Mouse (Mus musculus): ENCODE measurements around the gene Mbtps1.

The Mbtps1 gene

DNA sequence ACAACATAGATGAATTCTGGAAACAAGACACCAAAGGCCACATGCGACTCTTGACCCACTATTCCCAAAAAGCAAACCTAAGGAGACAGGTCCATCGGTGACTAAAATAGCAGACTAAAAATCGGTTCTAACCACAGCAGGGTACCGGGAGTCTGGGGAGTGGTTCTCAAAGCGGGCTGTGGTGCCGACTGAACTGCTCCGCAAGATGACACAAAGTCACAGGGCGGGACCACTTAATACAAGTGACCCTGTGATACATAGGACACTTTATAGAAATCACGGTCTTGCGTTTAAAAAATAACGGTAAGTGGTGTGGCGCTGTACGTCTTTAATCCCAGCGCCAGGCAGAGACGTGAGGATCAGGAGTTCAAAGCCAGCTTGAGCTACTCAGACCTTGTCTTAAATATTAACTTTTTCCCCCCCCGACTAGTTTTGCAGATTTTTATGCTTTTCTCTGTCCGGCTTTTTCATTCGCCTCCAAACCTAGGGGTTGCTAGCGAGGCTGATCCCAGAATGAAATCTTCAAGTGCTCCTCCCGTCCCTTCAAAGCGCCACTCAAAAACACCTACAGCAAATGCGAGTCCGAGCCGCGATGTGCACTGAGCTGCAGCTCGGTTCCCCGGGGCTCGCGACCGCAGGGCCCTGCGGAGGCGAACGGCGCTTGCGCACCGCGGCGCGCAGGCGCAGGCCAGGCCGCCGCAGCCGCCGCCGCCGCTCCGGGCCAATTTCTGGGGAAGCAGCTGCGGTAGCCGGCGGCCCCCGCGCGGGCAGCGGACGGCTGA is 523 bp downstream of the Mbtps1 start:
- no peak for DNase-seq

DNA sequence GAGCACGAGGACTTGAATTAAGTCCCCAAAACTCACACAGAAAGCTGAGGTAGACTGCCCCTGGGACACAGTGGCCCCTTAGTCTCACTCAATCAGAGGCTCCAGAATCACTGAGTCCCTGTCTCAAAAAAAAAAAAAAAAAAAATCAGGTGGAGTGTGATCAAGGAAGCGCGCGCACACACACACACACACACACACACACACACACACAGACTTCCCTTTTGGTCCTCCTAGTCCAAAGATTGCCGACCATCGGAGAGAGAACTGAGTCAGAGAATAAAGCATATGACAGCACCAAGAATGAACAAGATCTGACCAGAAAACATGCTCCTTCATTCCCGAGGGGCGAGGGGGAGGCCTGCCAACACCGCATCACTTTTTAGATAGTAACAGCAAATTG is 1.4 kb downstream of the Mbtps1 start:
- DNase-seq, result no peak

DNA sequence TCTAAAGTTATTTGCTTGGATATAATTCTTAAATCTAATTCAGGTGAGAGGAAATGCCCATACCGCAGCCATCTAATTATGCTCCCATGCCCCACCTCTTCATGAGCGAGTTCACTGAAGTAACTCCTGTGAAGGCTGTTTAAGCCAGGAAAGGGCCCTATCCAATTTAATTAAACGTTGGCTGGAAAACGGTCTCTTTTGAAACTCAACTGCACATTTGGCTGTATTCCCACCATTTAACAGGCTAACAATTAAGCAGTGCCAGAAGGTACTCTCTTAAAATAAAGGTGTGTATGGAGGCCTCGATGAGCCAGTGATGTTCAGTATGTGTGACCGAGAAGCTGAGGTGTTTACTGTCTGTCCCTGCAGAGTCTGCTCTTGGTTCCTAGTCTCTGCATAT is 2.7 kb downstream of the Mbtps1 start:
- no peak for DNase-seq

DNA sequence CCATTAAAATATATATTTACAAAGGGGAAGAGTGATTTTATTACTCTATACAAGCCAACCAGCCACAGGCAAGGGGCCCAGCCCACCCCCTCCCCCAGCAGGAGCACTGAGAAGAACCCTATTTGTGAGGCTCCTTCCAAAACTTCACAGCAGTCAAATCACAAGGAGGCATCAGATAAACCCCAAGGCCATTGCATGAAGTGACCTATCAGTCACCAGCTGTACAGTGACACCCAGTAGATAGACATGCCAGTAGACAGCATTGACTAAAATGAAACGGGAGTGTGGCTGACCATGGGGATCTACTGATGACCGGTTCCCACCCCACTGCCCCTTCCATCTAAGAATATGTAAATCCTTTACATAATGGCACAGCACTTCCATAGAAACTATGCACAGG is 5.6 kb downstream of the Mbtps1 start:
- DNase-seq, result no peak

DNA sequence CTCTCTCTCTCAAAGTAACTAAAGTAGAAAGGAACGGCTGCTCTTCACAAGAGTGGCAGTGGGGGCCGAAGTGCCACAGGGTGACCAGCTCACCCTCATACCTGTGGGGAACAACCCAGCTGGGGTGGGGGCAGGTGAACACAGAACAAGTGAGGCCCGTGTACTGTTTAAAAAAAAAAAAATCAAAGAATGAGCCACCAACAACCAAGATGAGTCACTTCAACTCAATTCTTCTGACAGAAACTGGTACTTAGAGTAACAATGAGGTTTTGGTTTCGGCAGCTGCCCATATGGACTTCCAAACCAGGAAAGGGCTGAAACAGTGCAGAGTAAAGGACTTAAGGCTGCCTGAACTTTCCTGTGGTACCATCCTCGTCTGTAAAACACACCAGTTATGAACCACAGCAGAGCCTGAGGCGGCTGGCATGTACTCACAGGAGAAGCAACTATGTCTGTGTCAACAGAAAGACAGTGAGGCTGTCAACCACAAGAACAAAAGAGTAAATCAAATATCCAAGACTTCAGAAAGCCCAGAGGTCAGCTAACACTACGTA is 9.9 kb downstream of the Mbtps1 start:
- no peak for DNase-seq

DNA sequence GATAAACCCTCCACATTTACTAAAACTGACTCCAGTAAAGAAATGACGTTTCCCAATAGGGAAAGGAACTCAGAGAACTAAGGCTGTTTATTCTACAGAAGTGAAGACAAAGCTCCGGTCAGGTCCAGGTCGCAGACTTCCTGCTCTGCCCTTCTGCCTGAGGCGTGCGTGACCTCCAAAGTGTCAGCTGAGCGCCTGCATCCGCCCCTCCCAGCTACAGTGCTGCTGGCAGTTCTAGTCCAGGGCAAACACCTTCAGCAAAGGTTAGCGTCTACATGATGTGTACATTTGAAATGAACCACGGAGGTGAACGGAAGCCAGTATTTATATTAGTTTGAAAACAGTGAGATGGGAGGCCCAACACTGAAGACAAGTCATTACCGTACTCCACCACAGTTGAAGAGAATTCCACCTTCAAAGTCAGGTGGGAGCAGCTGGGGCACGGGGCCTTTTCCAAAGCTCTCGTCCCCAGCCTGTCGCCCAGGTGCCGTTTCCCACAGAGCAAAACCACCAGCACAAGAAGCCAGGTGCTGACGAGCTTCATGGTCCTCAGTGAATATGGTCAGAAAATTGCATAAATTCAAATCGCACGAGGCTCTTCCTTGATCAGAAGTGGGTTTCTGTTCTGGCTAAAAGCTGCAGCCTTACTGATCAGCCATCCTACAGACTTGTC is 11.4 kb downstream of the Mbtps1 start:
- no peak for DNase-seq

DNA sequence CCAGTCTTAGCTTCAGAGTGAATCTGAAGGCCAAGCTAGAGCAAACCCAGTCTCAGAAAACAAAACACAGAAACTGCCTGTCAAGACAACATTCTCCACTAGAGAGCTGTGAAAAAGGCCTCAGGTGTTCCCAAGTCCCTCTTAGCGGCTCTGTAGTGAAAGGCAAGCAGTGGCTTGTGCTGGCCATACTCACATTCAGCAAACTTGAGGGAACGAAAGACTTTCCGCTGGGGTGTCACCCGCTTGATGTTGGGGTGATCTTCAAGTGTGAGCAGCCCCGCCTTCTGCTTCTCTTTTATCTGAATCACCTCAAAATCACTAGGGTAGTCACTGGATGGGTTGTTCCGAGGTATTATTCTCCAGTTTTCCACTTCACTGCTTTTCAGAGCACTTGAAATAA is 12.7 kb downstream of the Mbtps1 start:
- DNase-seq, result no peak

DNA sequence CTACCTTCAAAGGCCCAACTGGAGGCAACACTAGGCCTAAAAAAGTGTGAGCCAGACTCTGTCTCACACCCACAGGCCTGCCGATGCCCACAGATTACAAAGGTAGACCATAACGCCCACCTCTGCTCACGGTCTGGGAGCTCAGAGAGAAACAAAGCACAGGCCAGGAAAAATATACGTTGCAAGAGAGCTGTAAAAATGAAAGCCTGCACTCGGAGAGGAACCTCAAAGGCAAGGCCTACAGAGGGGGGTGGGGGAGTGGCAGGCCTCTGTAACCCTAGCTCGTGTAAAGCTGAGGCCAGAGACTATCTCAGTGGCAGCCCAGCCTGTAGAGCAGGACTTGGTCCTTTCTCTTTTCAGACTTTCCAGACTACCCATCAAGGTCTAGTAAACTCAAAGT is 13.4 kb downstream of the Mbtps1 start:
- DNase-seq, result no peak

DNA sequence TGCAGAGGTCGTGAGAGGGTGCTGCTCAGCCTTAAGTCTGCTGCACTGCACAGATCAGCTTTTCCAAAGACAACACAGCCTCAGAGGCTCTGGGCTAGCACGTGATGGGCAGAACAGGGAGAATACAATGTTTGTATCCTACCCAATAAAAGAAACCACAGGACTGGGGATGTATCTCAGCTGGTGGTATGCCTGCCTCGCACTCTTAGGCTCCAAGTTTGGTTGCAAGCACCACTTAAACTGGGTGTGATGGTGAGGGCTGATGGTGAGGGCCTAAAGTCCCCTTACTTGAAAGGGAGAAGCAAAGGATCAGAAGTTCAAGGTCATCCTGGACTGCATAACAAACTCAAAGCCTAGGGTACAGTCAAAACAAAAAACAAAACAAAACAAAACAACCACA is 13.9 kb downstream of the Mbtps1 start:
- DNase-seq, result no peak

DNA sequence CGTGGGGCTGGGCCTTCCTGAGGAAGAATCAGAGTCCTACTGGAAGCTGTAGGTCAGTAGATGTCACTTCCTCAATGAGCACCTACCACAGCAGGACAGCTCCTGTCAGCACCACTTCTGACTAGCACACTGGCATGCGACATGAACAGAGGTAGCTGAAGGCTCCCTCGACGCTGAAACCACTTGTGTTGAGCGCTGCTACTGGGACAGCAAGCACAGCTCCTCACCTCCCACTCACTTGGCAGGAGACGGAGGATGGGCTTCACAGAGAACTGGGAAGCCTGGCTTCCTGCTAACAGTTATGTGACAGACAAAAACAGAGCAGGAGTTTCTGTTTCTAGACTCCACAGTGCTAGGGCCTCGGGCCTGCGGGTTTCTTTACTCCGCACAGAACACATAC is 26.6 kb downstream of the Mbtps1 start:
- DNase-seq, result no peak

DNA sequence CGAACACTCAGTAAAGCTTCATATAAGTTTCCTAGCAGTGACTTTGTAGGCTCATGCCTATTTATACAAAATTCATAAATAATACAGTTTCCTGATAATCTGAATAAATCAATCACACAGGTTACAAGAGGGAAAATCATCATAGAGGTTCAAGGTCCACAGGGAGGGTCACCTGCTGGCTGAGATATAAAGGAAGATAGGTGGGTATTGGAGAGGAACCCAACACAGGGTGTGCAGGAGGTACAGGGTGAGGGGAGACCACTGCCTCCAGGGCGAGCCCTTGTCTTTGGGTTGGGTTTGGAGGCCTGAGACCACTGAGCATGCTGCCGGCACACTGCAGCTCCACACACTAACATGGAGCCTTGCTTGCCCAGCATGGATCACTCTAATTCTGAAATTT is 27.1 kb downstream of the Mbtps1 start:
- DNase-seq, result no peak

DNA sequence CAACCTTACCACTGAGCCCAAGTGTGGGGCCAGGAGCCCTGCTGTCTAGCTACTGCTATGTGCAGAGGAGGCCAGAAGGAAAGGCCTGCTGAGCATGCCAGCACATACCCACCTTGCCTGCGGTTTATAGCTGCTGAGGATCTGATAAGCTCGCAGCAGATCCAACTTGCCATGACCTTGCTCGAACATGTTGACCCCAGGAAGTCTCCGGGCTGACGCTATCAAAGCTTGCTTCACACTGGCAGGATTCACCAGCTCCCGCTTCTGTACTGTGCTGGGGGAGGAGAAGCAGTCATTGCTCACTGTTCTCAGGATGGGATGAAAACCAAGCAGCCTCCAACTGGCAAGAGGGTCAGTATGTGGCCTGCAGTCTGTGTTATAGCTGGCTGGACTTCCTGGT is 27.6 kb downstream of the Mbtps1 start:
- DNase-seq, result no peak

DNA sequence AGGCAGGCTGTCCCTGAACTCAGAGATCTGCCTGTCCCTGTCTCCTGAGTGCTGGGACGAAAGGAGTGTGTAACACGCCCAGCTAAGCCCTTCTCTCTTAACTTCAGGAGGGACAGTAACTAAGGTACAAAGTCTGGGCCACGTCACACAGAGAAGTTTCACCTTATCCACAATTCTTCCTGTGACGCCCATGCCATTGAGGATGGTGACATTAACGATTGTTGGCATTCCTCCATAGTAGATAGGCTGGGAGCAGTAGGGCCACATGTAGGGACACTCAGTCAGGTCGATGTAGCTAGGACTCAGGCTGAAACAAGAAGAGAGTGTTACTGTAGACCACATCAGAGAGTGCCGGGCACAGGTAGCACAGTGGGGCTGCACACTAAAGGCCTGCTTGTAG is 29.8 kb downstream of the Mbtps1 start:
- DNase-seq, result no peak

DNA sequence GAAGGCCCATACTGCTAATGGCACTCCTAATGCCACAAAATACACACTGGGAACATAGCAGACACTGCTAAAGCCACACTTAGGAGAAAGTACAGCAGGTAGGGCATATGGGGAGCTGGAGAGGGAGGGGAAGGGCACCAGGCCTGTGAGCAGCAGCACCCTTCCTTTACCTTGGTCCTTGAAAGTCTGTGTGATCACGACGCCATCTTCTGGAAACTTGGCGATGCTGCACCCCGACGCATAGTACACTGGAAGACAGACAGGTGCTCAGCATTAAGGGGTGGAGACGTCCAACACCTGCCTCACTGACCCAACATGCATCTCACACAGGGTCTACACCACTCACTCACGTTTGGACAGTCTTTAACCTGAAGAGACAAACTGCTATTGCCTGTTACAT is 38.4 kb downstream of the Mbtps1 start:
- DNase-seq, result no peak

DNA sequence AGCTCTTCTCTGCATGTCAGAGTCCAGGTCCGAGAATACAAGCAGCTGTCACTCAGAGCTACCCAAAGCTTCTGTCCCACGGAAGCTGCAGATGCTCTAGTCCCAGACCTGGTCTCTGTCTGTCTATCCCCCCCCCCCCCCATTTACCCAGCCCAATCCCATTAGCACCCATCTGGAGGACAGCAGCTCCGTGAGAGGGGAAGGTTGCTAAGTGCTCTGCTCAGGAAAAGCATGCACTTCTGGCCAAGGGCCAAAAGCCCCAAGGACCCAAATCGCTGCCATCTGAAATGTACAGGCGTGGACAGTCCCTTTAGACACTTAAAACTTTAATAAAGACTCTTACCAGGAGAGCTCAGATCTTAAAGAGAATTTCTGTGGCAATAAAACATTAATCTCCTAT is 41.9 kb downstream of the Mbtps1 start:
- DNase-seq, result no peak

DNA sequence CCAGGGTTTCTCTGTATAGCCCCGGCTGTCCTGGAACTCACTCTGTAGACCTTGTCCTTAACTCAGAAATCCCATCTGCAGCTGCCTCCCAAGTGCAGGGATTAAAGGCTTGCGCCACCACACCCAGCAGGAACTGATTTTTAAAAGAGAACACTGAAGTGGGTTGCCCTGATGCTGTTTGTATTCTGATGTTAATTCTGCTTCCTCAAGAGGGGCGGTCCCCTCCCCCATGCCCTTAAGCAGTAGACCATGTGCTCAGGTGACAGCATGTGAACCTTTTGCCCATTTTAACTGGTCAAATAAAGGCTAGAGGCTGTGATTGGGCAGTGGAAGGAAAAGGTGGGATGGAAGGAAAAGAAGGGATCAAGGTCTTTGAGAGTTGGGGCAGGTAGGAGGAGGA is 42.8 kb downstream of the Mbtps1 start:
- DNase-seq, result no peak

DNA sequence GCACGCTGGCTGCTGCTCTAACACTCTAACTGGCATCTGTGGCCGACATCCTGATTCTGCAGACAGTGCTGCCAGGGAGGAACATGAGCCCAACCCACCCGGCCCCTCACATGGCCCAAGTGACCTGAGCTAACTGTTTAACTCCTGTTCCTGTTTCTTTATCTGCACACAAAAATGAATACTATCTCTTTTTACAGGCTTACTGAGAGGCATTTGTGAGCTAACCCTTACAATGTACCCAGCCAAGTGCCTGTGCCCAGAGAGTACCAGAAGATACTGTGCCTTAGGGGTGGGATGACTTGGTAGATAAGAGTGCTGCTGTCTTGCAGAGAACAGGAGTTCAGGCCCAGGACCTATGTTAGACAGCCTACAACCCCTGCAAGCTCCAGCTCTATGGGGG is 43.6 kb downstream of the Mbtps1 start:
- no peak for DNase-seq

DNA sequence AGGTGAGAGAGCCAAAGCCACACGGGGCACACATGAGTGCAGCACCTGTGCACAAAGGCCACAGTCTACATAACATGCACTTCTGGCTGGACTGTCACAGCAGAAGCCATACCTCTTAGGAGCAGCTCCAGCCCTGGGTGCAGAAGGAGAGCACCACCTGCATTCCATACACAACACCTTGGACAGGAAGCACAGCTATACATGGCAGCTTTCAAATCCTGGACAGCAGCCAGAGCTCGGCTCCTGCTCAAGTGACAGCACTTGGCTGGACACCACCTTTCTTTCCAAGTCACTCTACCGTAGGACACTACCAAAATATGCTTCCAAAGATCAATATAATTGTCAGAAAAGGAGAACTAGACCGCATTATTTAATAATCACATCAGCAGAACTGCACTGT is 45.1 kb downstream of the Mbtps1 start:
- DNase-seq, result peak; percentile 66

DNA sequence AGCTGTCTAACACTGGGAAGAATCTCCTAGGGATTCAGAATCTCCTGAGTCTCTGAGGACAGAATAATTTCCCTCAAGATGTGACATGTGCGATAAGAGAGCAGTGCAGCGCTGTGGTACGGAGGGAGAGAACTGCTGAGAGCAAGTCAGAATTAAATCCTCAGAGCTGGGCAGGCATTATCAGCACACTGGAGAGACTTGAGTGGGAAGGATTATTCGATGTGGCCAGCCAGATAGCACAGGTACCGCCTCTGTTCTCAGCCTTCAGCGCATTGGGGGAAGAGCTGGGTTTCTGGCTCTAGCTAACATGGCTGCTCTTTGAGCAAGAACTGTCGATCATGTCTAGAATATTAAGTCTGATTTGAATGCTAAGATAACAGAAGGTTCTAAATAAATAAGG is 46.8 kb downstream of the Mbtps1 start:
- DNase-seq, result no peak

DNA sequence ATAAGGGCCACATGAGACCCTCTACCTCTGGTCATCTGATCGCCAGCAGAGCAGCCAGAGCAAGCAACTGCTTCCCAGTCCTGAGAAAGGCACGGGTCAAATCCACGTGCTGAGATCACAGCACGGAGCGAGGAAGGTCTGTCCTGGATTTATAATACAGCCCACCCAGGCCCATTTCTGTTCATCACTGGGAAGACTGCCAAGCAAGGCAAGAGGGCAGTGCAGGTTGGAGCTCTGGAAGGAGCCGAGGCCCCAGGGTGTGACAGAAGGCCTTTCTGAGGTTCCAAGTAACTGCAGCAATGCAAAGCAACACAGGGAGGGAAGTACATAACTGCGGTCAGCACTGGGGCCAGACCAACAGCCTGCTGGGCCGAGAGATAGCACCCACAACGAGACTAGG is 48.1 kb downstream of the Mbtps1 start:
- peak; percentile 21 for DNase-seq

DNA sequence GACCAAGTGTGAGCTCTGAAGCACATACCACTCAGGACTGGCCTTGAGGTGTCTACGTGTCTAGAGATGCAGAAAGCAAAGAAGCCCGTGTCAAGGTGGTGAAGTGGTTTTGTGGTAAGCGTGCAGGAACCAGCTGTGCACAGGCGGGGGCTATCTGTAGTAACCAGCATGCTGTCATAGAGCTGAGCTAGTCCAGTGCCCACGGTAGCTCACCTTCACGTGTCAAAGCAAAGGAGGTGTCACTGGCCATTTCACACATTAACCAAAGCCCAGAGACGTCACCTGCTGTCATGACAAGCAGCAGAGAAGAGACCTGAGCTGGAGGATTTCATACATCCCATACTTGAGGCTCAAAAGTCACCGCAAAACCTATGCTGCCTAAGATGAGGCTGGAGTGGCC is 52.4 kb downstream of the Mbtps1 start:
- DNase-seq, result no peak

DNA sequence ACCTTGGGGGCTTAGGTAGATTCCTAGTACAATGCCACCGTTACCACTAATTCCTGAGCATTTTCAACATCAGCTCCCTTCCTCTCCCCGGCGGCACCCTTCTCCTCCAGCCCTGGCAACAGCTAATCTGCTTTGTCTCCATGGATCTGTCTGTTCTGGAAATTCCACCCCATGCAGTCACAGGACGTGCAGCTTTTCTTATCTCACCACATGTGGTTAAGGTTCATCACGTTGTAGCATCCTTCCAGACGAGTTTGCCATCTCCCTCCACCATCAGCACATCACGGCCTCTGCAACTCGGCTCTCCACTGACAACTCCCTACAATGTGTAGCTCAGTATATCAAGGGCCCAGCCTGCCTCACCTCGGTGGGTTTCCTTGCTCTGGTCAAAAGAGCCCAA is 53.0 kb downstream of the Mbtps1 start:
- DNase-seq, result no peak

DNA sequence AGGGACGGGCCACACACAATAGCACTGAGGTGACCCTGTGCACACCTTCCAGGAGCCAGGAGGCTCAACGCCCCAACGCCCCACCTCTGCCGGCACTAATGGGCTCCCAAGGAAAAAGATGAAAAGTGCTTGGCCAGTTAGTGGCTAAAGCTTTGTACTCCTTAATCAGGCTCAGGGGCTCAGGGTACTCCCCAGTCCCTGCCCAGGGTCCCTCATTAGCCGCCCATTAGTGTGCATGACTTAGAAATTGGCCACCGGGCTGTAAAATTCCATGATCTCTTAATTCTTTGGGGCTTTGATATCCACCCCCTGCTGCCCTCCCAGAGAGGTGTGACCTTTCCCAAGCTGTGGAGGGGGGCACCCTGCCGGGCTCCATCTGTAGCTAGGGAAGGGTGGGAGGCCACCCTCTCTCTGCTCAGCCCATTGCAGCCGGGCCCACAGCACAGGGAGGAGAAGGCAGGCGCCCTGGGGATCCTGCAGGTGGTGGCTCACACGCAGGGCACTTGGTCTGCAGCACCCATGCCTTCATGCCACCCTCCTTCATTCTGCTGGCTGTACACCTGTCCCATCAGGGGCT is 55.3 kb downstream of the Mbtps1 start:
- peak; percentile 30 for DNase-seq

DNA sequence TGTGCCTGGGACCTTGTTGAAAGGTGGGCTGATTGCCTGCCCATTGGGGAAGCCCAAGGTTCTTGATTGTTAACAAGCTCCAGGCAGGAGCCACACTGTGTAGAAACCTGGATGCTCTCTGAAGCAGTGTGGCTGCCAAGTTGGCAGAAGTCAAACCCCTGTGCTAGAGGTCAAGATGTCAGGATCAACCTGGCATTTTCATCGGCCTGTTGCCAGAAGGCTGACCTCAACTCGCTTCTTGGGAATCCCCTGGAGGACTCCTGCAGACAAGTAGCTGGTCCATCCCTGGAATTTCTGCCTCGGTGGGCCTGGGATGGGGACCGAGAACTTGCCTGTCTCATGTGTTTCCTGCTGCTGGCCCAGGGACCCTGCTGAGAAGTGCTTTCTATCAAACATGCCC is 56.4 kb downstream of the Mbtps1 start:
- DNase-seq, result peak; percentile 27
